Mouse (Mus musculus) left cerebral cortex, postnatal 10 days (tissue): ENCODE measurements at regions not wholly inside any gene's neighbourhood (a gene's known extent, or its start where the extent isn't known, plus 50 kb on each side); places are given as distances from the start of the nearest gene placed in this dataset.
A peak's percentile ranks its signal among the peaks of the same experiment; 100 is the strongest.

Experiments used
- DNase-seq, 2 experiments: peaks; one replicate each; pipeline ENCODE4 v3.0.0; 2021 to 2022; ENCODE audit warnings: low spot score in 2 of 2, mixed read lengths in 1 of 2; ENCODE audit errors: extremely low spot score in 1 of 2
- intact Hi-C: fragments of 180-260 bp; cut with DNase I; formaldehyde crosslinking; loops from one replicate; pipeline ENCODE4 v1.15.1; 2025

GRCm38 (mm10) chr1:148912819-148913218 is 1048.3 kb downstream of the Pla2g4a start:
- intact Hi-C loops: no loop called here
- DNase-seq: no peak

- intact Hi-C loops: no loop called here
- no peak for DNase-seq
Observed at GRCm38 (mm10) chr1:148904067-148904466, 1057.0 kb downstream of the Pla2g4a start.

DNA sequence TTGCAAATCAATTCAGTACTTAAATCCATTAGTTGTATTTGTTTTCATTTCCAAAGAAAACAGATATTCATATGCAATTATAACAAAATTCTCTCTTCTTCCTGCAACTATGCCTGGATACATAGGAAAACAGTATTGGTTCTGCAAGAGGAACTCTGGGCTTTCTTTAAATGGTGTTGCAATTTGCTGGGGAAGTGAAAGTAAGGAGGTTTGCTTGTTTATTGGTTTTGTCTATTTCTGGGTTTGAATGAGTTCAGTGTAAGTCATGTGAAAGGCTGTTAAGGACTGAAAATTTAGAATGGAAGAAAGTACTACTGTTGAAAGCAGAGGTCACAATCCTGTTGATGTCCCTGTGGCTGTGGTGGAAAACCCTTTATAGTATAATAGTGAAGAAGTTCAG is 1058.0 kb downstream of the Pla2g4a start:
- intact Hi-C loops: no loop called here
- no peak for DNase-seq

DNA sequence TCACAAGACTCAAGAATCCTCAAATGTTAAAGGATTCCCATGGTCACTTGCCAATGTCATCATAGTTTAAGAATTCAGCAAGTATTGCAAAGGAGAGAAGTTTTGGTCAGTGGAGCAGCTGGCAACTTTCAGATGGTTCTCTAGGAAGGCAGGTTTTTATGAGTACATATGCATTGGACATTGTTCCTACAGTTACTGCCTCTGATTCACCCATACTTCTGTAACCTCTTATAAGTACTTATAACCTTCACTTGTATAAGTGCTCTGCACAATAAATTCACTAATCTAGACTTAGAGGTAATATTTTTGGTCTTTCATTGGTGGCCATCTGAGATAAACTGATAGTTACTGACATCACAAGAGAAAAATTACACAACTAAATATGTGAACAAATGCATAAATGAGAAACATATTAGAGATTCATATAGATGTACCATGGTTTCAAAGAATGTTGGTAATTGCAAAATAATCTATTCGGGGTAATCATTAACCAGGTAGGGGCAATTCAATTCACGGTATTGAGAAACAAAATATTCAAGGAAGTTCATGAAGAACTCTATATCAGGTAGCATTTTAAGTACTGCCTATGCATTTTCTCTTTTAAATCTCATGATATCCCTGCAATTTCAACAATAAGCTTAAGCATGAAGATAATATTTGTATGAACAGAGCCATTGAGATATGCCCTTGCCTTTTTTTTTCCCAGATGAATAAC is 1059.6 kb downstream of the Pla2g4a start:
- intact Hi-C loops: no loop called here
- no peak for DNase-seq

- no peak for DNase-seq
- intact Hi-C loops: no loop called here
Observed at GRCm38 (mm10) chr1:148870788-148871187, 1090.3 kb downstream of the Pla2g4a start.

- DNase-seq: no peak
- intact Hi-C loops: no loop called here
Observed at GRCm38 (mm10) chr1:148863582-148863981, 1097.5 kb downstream of the Pla2g4a start.

GRCm38 (mm10) chr1:148852990-148853389 is 1108.1 kb downstream of the Pla2g4a start:
- intact Hi-C loops: no loop called here
- DNase-seq: no peak

DNA sequence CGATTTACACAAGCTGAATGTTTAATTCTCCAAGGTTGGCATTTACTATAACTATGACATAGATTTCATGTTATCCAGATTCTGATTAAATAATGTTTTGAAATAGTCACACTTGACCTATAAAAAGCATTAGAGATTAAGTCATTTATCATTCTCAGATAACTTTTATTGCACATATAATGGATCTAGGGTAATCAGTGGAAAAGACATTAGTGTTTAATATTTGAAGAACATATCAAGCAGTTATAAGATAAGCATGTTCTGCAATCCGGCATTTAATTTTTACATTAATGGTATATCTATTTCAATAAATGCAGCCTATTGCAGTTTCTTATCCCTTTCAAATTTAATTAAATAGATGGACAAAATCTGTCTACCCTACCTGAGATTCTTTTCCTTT is 1114.5 kb downstream of the Pla2g4a start:
- no peak for DNase-seq
- intact Hi-C loops: no loop called here

- intact Hi-C loops: no loop called here
- no peak for DNase-seq
Observed at GRCm38 (mm10) chr1:148823146-148823545, 1137.9 kb downstream of the Pla2g4a start.

GRCm38 (mm10) chr1:148808707-148809106 is 1152.4 kb downstream of the Pla2g4a start:
- intact Hi-C loops: no loop called here
- no peak for DNase-seq

- intact Hi-C loops: no loop called here
- DNase-seq: no peak
Observed at GRCm38 (mm10) chr1:148797110-148797509, 1164.0 kb downstream of the Pla2g4a start.

DNA sequence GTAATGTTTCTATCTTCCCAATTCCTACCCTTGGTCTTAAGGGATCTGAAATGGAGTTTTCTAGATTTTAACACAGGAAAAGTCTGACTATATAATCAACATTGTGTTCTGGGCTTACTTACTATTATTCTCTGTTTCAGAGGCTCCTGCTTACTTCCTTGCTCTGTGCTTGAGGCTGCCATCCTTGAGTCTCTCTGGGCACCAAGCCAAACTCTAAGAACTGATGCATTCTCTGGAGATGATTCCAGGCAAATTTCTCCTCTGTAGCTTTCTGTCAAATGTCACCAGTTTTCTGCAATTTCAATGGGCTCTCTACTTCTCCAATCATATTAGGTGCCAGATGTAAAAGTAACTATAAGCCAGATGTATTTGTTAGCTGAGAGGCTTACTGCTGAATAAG is 1210.3 kb downstream of the Pla2g4a start:
- intact Hi-C loops: no loop called here
- DNase-seq: peak in 1 of 2 experiments; percentile 7

DNA sequence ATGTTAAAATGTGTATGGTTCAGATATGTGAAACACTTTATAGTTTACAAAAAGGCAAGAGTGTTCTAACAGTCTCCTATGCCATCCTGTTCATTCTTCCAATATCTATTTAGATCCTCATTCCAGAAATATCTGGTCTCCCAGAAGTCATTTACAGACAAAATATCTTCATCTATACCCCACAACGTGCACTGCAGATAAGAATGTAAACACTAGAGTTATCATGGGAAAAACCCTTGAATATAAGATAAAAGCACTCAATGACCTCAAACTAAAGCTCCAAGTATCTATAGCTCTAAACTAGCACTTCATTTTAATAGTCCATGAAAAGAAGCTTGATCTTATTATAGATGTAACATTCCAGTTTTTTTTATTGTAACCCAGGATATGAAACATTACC is 1239.0 kb downstream of the Pla2g4a start:
- intact Hi-C loops: no loop called here

GRCm38 (mm10) chr1:148721409-148721808 is 1239.7 kb downstream of the Pla2g4a start:
- DNase-seq: no peak
- intact Hi-C loops: no loop called here

More for the DNA sequence above, 1239.0 kb downstream of the Pla2g4a start:
- DNase-seq: no peak

- no peak for DNase-seq
- intact Hi-C loops: no loop called here
Observed at GRCm38 (mm10) chr1:148720980-148721379, 1240.1 kb downstream of the Pla2g4a start.

DNA sequence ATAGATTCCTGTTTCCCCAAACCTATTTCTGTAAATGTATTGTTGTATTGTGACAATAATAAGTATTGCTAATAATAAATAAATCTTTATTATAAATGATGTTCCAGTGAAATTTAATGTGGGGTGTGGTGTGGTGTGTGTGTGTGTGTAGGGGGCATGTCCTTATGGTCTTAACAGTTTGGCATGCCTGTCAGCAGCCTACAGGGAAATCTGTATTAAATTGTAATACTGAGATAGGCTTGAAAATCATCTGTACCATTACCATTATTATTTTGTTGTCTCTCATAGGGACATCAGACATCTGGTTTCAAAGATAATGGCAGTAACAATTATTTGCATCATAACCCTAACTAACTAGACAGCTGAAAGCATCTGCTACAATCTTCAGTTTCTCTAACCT is 1253.0 kb downstream of the Pla2g4a start:
- DNase-seq: no peak
- intact Hi-C loops: no loop called here

DNA sequence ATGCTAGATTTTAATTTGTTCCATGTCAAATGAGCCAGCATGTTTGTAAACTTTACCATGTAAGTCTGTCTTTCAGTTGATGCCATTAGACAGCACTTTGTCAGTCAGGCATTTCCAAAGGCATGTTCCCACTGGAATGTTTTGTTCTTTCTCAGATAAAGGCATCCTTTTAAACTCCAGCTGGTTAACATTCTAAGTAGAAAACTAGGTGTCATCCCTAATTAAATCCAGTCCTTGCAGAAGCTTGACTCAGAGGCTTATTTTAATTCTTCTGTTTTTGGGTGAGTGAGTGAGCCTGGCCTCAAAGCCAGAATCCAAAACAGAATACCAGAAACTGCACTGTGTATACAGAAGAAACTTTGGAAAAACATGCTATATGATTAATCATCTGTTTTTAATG is 1253.4 kb downstream of the Pla2g4a start:
- intact Hi-C loops: no loop called here
- no peak for DNase-seq

DNA sequence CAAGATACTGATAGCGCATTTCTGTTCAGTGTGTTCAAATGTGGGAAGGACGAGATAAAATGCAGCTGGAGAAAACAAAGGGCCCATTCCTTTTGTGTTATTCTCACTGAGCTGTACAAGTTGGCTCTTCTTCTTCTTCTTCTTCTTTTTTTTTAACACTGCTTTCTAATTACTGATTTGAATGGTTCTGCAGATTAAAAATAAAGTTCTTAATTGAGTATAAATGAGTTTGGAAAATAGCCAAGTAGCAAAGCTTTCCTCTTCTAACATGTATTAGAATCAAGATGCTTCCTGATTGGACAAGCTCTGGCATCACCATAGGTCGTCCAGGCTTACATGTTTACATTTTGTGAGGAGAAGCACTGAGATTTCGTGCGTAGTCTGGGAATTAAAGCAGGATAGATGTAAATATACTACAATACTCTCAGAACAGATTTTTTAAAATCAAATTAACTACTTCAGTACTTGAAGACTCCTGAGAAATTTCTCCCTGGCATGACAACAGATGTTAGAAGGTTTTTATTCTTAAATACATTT is 1254.8 kb downstream of the Pla2g4a start:
- no peak for DNase-seq
- intact Hi-C loops: no loop called here

- intact Hi-C loops: no loop called here
- no peak for DNase-seq
Observed at GRCm38 (mm10) chr1:148700599-148700954, 1260.5 kb downstream of the Pla2g4a start.

GRCm38 (mm10) chr1:148699854-148700598 is 1261.1 kb downstream of the Pla2g4a start:
- no peak for DNase-seq
- intact Hi-C loops: no loop called here
